Mouse (Mus musculus): Measurements from ENCODE around the gene Mdm4. TPM values are rescaled to one million over a fixed set of nuclear protein-coding genes. Genes with fewer than 3 reads are reported as not detected.

Gene Mdm4
- polyA plus RNA-seq, 1 experiment: 45.9 TPM

DNA sequence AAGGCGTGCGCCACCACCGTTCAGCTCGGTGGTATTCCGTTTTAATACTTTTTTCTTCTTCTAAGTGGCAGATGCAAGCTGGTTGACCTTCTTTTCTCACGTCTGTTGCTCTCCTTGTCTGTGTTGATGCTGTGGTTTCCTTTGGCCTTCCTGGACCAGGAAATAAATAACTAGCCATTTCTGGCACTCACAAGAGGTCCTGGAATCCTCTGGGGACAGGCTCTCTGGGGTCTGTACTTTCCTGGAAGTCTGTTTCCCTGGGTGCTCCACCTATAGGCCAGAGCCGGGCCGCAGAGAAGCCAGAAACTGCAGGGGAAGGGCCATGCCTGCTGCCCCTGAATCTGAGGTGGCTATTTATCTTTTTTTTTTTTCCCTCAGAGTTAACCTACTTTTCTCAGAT is 24.0 kb upstream of the Mdm4 start:
- WGBS: 48% methylated on average over 8 of the region's 8 CpGs
- H3K4me1 ChIP-seq (ENCODE audit: control insufficient read depth, insufficient read depth, low read length): peaks cover 13% of the 10 kb centered on the region
- DNase-seq: no peak
- no peak overlapping the region for H3K4me3 ChIP-seq (replicated peaks; ENCODE audit: extremely low read depth, low read depth, low read length)
- TF ChIP-seq POLR2A (IDR thresholded peaks at IDR 0.05; ENCODE audit: borderline replicate concordance, extremely low read depth, low read depth, low read length) (no peak), CTCF (IDR thresholded peaks at IDR 0.05; ENCODE audit: insufficient read depth, low read length) (no peak)

DNA sequence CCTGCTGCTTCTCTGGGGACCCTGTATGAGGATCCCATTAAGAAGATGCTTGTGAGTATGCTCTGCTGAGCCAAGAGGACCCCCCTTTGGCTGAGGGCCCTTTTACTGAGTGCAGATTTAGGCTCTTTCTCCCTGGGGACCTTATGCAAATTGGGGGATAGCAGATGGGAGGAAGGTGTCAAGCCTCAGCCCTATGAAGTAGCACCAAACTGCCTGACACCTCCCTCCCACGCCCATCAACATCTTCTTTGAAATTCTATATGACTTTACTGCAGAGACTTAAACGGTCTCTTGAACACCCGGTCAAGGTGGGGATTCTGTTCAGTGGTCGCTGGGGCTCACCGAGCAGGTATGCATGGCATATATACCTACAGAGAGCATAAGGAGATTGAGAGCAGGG is 22.7 kb upstream of the Mdm4 start:
- H3K4me3 ChIP-seq (replicated peaks; ENCODE audit: extremely low read depth, low read depth, low read length): no peak overlapping the region
- no peak for TF ChIP-seq CTCF (IDR thresholded peaks at IDR 0.05; ENCODE audit: insufficient read depth, low read length)
- TF ChIP-seq POLR2A (IDR thresholded peaks at IDR 0.05; ENCODE audit: borderline replicate concordance, extremely low read depth, low read depth, low read length): no peak
- WGBS: 62% methylated on average over 5 of the region's 5 CpGs

DNA sequence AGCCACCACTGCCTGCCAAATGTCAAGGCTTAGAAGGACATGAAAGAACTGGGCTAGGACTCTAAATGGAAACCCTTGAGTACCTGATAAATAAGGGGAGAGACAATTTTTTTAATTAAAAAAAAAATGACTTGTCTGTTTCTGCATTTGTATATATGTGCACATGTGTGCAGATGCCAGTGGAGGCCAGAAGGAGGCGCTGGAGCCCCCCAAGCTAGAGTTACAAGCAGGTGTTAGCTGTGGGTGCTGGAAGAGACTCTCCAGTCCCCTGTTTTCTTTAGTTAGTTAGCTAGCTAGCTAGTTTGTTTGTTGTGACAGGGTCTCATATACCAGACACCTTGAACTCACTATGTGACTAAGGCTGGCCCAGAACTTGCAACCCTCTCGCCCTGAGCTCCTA is 21.5 kb upstream of the Mdm4 start:
- TF ChIP-seq CTCF (IDR thresholded peaks at IDR 0.05; ENCODE audit: insufficient read depth, low read length) (no peak), POLR2A (IDR thresholded peaks at IDR 0.05; ENCODE audit: borderline replicate concordance, extremely low read depth, low read depth, low read length) (no peak)
- 90% methylated on average over 2 of the region's 2 CpGs for WGBS
- peaks cover 16% of the 10 kb centered on the region for H3K4me1 ChIP-seq (ENCODE audit: control insufficient read depth, insufficient read depth, low read length)
- no peak overlapping the region for H3K4me3 ChIP-seq (replicated peaks; ENCODE audit: extremely low read depth, low read depth, low read length)
- DNase-seq: no peak

More for the DNA sequence above, 22.7 kb upstream of the Mdm4 start:
- no peak for DNase-seq
- H3K4me1 ChIP-seq (ENCODE audit: control insufficient read depth, insufficient read depth, low read length): peaks cover 15% of the 10 kb centered on the region

DNA sequence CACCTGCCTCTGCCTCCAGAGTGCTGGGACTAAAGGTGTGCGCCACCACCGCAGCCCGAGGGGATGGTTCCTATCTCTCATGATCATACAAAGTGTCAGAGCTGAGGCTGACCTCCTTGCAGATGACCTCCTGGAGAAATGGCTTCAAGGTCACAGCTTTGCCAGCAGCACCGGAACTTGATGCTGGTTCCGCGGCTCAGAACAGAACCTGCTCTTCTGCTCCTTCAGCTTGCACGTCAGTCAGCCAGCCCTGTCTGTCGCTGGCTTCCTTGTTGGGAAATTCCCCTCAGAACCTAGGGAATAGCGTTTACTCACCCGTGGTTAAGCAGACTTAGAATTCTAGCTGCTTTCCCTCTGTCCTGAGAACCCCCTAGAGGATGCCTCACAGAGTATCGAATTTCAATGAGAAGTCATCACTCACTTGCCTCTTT is 19.7 kb upstream of the Mdm4 start:
- Histone ChIP-seq H3K4me1 (ENCODE audit: control insufficient read depth, insufficient read depth, low read length) (peaks cover 16% of the 10 kb centered on the region), H3K4me3 (replicated peaks; ENCODE audit: extremely low read depth, low read depth, low read length) (no peak overlapping the region)
- no peak for DNase-seq
- no peak for TF ChIP-seq POLR2A (IDR thresholded peaks at IDR 0.05; ENCODE audit: borderline replicate concordance, extremely low read depth, low read depth, low read length)
- no peak for TF ChIP-seq CTCF (IDR thresholded peaks at IDR 0.05; ENCODE audit: insufficient read depth, low read length)
- WGBS: 48% methylated on average over 11 of the region's 11 CpGs

DNA sequence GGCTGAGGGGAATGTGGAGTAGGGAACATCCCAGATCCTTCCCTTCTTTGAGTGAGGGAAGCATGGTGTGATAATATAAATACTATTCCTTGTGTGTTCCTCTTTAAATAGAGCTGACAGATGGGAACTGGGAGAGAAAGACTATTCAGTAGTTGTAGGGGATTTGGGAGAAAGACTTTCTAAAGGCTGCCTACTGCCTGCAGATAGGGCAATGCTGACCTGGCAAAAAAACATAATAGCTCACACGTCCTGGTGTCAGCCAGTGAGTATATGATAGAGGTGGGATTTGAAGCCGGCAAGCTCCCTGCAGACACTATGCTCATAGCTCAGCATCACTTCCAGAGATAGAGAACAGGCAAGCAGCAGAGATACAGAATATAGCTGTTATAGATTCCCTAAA is 18.3 kb upstream of the Mdm4 start:
- H3K4me3 ChIP-seq (replicated peaks; ENCODE audit: extremely low read depth, low read depth, low read length): no peak overlapping the region
- no peak for DNase-seq
- H3K4me1 ChIP-seq (ENCODE audit: control insufficient read depth, insufficient read depth, low read length): peaks cover 11% of the 10 kb centered on the region
- TF ChIP-seq POLR2A (IDR thresholded peaks at IDR 0.05; ENCODE audit: borderline replicate concordance, extremely low read depth, low read depth, low read length) (no peak), CTCF (IDR thresholded peaks at IDR 0.05; ENCODE audit: insufficient read depth, low read length) (no peak)
- 59% methylated on average over 2 of the region's 2 CpGs for WGBS

DNA sequence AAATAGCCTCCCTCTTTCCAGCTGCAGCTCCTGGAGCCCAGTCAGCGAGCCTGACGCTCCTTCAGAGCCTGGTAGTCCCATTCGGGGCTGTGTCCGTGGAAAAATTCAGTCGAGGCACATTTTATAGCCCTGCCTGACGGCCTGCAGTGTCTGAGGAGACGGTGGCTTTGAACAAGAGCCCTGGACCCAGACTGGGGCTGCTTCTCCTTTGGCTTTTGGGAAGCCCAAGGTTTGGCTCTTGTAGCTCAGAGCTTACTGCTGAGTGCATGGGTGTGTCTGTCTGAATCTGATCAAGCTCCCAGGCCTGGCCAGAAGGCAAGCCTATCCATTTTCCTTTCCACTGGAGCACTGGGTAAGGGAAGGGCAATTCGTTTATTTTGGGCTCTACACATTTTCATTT is 17.2 kb upstream of the Mdm4 start:
- DNase-seq: no peak
- TF ChIP-seq CTCF (IDR thresholded peaks at IDR 0.05; ENCODE audit: insufficient read depth, low read length) (no peak), POLR2A (IDR thresholded peaks at IDR 0.05; ENCODE audit: borderline replicate concordance, extremely low read depth, low read depth, low read length) (no peak)
- peaks cover 11% of the 10 kb centered on the region; the same call in 1 of the 2 replicates for H3K4me1 ChIP-seq (ENCODE audit: control insufficient read depth, insufficient read depth, low read length)
- 46% methylated on average over 8 of the region's 8 CpGs for WGBS
- no peak overlapping the region for H3K4me3 ChIP-seq (replicated peaks; ENCODE audit: extremely low read depth, low read depth, low read length)

DNA sequence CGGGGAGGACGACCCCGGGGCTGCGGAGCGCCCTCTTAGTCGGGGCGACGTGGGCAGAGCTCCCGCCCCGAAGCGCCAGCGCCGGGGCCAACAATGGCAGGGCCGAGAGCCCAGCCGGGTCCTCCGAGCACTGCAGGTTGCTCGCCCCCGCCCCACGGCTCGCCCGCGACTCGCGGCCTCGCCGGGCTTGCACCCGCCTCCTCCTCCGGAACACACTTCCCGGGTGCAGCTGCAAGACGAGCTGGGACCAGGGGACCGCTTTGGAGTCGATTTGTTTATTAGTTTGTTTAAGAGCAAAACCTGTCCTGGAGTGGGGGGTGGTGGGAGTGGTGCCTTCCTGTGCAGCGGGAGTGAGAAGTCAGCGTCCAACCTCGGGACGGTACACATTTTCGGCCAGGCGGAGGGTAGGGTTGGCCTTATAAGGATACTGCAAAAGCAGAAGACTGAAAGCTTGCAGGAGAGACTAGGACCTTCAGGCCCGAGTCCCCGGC is 16.1 kb upstream of the Mdm4 start:
- Histone ChIP-seq H3K4me1 (ENCODE audit: control insufficient read depth, insufficient read depth, low read length) (peaks cover 8% of the 10 kb centered on the region; the same call in 1 of the 2 replicates), H3K4me3 (replicated peaks; ENCODE audit: extremely low read depth, low read depth, low read length) (peak overlapping the region; percentile 69)
- under 1% methylated on average over 40 of the region's 40 CpGs for WGBS
- DNase-seq: peak; percentile 51
- TF ChIP-seq CTCF (IDR thresholded peaks at IDR 0.05; ENCODE audit: insufficient read depth, low read length) (no peak), POLR2A (IDR thresholded peaks at IDR 0.05; ENCODE audit: borderline replicate concordance, extremely low read depth, low read depth, low read length) (no peak)

GRCm38 (mm10) chr1:133045861-133046440 is 15.6 kb upstream of the Mdm4 start:
- Histone ChIP-seq H3K4me3 (replicated peaks; ENCODE audit: extremely low read depth, low read depth, low read length) (peak overlapping the region; percentile 69), H3K4me1 (ENCODE audit: control insufficient read depth, insufficient read depth, low read length) (peaks cover 8% of the 10 kb centered on the region; the same call in 1 of the 2 replicates)
- WGBS: under 1% methylated on average over 61 of the region's 71 CpGs
- TF ChIP-seq CTCF (IDR thresholded peaks at IDR 0.05; ENCODE audit: insufficient read depth, low read length): no peak
- TF ChIP-seq POLR2A (IDR thresholded peaks at IDR 0.05; ENCODE audit: borderline replicate concordance, extremely low read depth, low read depth, low read length): peak; percentile 7; the same call in 1 of the 2 replicates
- DNase-seq: peak; percentile 70

GRCm38 (mm10) chr1:133045011-133045860 is 14.9 kb upstream of the Mdm4 start, which contains the start of gene Pik3c2b:
Gene Pik3c2b, plus strand, starts transcription at chr1:133045667.
- no peak for DNase-seq
- Histone ChIP-seq H3K4me3 (replicated peaks; ENCODE audit: extremely low read depth, low read depth, low read length) (peak within 1 kb of the TSS; percentile 69), H3K4me1 (ENCODE audit: control insufficient read depth, insufficient read depth, low read length) (peaks cover 8% of the 10 kb centered on the region; the same call in 1 of the 2 replicates)
- WGBS: 9% methylated on average over 15 of the region's 15 CpGs
- no peak for TF ChIP-seq POLR2A (IDR thresholded peaks at IDR 0.05; ENCODE audit: borderline replicate concordance, extremely low read depth, low read depth, low read length)
- no peak for TF ChIP-seq CTCF (IDR thresholded peaks at IDR 0.05; ENCODE audit: insufficient read depth, low read length)

Measured in lung, adult 2 months (tissue).